Mouse (Mus musculus) layer of hippocampus, adult 8-10 months (tissue): ENCODE measurements around the gene Tamm41. TPM values are rescaled to one million over a fixed set of nuclear protein-coding genes. Genes with fewer than 3 reads are reported as not detected.

ENCODE experiments used
- DNase-seq, 2 experiments: peaks; one replicate each; pipeline ENCODE4 v3.0.0; 2022; ENCODE audit warnings: low spot score in 2 of 2
- total RNA-seq, 4 experiments: library from RNA; stranded (reverse); gene quantifications; 2 replicates each; pipeline ENCODE4 v1.2.4; 2022

Gene Tamm41
- total RNA-seq, 4 experiments from 2014 or later = 16.0 to 22.9 (median 22.3) TPM

- no peak for DNase-seq
Observed at GRCm38 (mm10) chr6:115027485-115027992, 10.1 kb downstream of the Tamm41 start.

GRCm38 (mm10) chr6:115022876-115023275 is 14.8 kb downstream of the Tamm41 start:
- DNase-seq = no peak

GRCm38 (mm10) chr6:115015461-115015860 is 22.2 kb downstream of the Tamm41 start:
- DNase-seq = no peak

- DNase-seq = no peak
Observed at GRCm38 (mm10) chr6:115013574-115013973, 24.1 kb downstream of the Tamm41 start.

- no peak for DNase-seq
Observed at GRCm38 (mm10) chr6:115011792-115012191, 25.9 kb downstream of the Tamm41 start.

- no peak for DNase-seq
Observed at GRCm38 (mm10) chr6:115010815-115011214, 26.9 kb downstream of the Tamm41 start.

- DNase-seq = no peak
Observed at GRCm38 (mm10) chr6:115010304-115010703, 27.4 kb downstream of the Tamm41 start.

- peak in 1 of 2 experiments; percentile 74 for DNase-seq
Observed at GRCm38 (mm10) chr6:115007728-115008127, 29.9 kb downstream of the Tamm41 start.

- DNase-seq = no peak
Observed at GRCm38 (mm10) chr6:115006948-115007347, 30.7 kb downstream of the Tamm41 start.

- DNase-seq = no peak
Observed at GRCm38 (mm10) chr6:115006065-115006464, 31.6 kb downstream of the Tamm41 start.

- DNase-seq = peak; percentile 64 to 76
Observed at GRCm38 (mm10) chr6:115005351-115005890, 32.3 kb downstream of the Tamm41 start.

- DNase-seq = peak; percentile 83 to 88
Observed at GRCm38 (mm10) chr6:115004636-115005035, 33.0 kb downstream of the Tamm41 start.

- DNase-seq = no peak
Observed at GRCm38 (mm10) chr6:114998374-114999031, 39.2 kb downstream of the Tamm41 start.

- DNase-seq = no peak
Observed at GRCm38 (mm10) chr6:114997471-114997870, 40.2 kb downstream of the Tamm41 start.

- no peak for DNase-seq
Observed at GRCm38 (mm10) chr6:114996910-114997309, 40.8 kb downstream of the Tamm41 start.

GRCm38 (mm10) chr6:114994079-114994478 is 43.6 kb downstream of the Tamm41 start:
- DNase-seq = no peak

- DNase-seq = no peak
Observed at GRCm38 (mm10) chr6:114993659-114994058, 44.0 kb downstream of the Tamm41 start.

GRCm38 (mm10) chr6:114991909-114992308 is 45.8 kb downstream of the Tamm41 start:
- DNase-seq = no peak

GRCm38 (mm10) chr6:114988619-114988980 is 49.1 kb downstream of the Tamm41 start:
- DNase-seq = no peak

- no peak for DNase-seq
Observed at GRCm38 (mm10) chr6:114987966-114988618, 49.6 kb downstream of the Tamm41 start.

- DNase-seq = no peak
Observed at GRCm38 (mm10) chr6:114982671-114983070, 55.0 kb downstream of the Tamm41 start.

GRCm38 (mm10) chr6:114979715-114980114 is 58.0 kb downstream of the Tamm41 start:
- no peak for DNase-seq
